Mouse (Mus musculus) colon, adult 2 months (tissue): ENCODE results near the gene Prr5. TPM values are rescaled to one million over a fixed set of nuclear protein-coding genes. Genes with fewer than 3 reads are reported as not detected.

Experiments
- polyA plus RNA-seq: library from polyadenylated mRNA; depleted of rRNA; stranded (reverse); fragments of >200 nt; gene quantifications from 2 replicates; pipeline ENCODE4 v1.2.3, GENCODE M21; 2012; rRNA removed

The Prr5 gene
- 37.9 and 48.5 TPM in 2 replicates for polyA plus RNA-seq

GRCm38 (mm10) chr15:84668938-84669747 lies at the start of gene Prr5:
TSS of gene Prr5 (plus strand) at chr15:84669620.

GRCm38 (mm10) chr15:84719791-84720190 lies 50.4 kb downstream of the Prr5 start, which contains the start of gene Arhgap8:
TSS of gene Arhgap8 (plus strand) at chr15:84720052.

Other genes with a start within 250 kb of the Prr5 start
- gene Shisal1, start 222.5 kb upstream of the Prr5 start, polyA plus RNA-seq: 12.4 and 19.4 TPM in 2 replicates
- 5.1 and 6.1 TPM in 2 replicates for gene Rtl6, start 111.8 kb upstream of the Prr5 start, polyA plus RNA-seq
- gene Arhgap8, start 50.4 kb downstream of the Prr5 start, polyA plus RNA-seq: 5.6 and 13.2 TPM in 2 replicates
- 16.1 and 20.4 TPM in 2 replicates for gene Phf21b, start 186.4 kb downstream of the Prr5 start, polyA plus RNA-seq